Mouse (Mus musculus): ENCODE results near the gene Ltb. TPM values are rescaled to one million over a fixed set of nuclear protein-coding genes. Genes with fewer than 3 reads are reported as not detected.
"Not testable (repeated sequence)": the region's sequence is repeated elsewhere in the genome, so short reads cannot be mapped to it uniquely, and the experiment has no call there.

The Ltb gene
- polyA plus RNA-seq, 1 experiment from 2014 or later, result 0.22 TPM

- Histone ChIP-seq H3K4me1 (replicated peaks) (no peaks in the 10 kb centered on the region), H3K4me3 (no peak within 1 kb of the TSS), H3K27me3 (no peaks in the 10 kb centered on the region), H3K9ac (no peak within 1 kb of the TSS), H3K4me2 (no peak within 1 kb of the TSS), H3K27ac (replicated peaks) (no peak within 1 kb of the TSS), H3K9me3 (no peaks in the 10 kb centered on the region), H3K36me3 (peaks cover 42% of the 10 kb centered on the region)
- no peak for ATAC-seq (ENCODE audit: low read depth)
- 81% methylated on average over 28 of the region's 28 CpGs for WGBS
Measured at GRCm38 (mm10) chr17:35220156-35220952, 26.1 kb downstream of the Ltb start, which contains the start of gene Gm16181. Gene Gm16181, plus strand, starts transcription at chr17:35220834.

DNA sequence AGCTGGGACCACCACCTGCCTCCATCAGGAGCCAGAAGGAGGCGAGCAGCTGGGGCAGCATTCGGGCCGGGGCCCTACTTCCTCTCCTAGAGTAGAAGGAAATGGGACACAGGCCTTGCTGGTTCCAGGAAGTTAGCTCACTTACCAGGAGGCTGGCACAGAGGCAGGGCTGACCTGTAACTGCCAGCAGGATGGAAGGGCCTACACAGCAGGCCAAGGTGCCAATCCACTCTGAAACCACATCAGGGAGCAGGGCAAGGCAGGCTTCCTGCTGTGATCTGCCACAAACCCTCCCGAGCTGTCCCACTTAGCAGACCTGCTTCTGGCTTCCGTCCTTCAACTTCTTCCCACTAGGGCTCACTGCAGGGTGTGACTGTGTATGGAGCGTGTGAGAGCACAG lies 28.1 kb downstream of the Ltb start:
- Histone ChIP-seq H3K27me3 (no peaks in the 10 kb centered on the region), H3K4me2 (no peak overlapping the region), H3K27ac (replicated peaks) (no peak overlapping the region), H3K4me1 (replicated peaks) (no peaks in the 10 kb centered on the region), H3K36me3 (peaks cover 52% of the 10 kb centered on the region), H3K4me3 (no peak overlapping the region), H3K9me3 (no peaks in the 10 kb centered on the region), H3K9ac (no peak overlapping the region)
- ATAC-seq (ENCODE audit: low read depth), result no peak
- 78% methylated on average over 6 of the region's 6 CpGs for WGBS

DNA sequence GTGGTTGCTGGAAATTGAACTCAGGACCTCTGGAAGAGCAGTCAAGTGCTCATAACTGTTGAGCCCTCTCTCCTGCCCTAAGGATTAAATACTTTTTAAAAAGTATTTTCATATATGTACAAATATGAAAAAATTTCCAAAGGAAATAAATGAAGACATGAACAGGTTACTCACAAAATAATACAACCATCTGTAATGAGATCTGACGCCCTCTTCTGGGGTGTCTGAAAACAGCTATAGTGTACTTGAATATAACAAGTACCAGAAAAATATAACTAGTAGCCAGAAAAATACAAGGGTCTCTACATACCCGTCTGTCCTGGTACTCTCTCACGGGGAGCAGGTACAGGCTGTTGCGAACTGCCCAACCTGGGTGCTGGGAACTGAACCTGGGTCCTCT lies 30.4 kb downstream of the Ltb start:
- WGBS, result 91% methylated on average over 4 of the region's 4 CpGs
- H3K36me3 ChIP-seq, result peaks cover 70% of the 10 kb centered on the region
- no peaks in the 10 kb centered on the region for H3K4me1 ChIP-seq (replicated peaks)
- no peaks in the 10 kb centered on the region for H3K9me3 ChIP-seq
- H3K27me3 ChIP-seq, result no peaks in the 10 kb centered on the region
- ATAC-seq (ENCODE audit: low read depth), result no peak
- no peak overlapping the region for H3K4me3 ChIP-seq
- H3K4me2 ChIP-seq, result no peak overlapping the region
- H3K27ac ChIP-seq (replicated peaks), result no peak overlapping the region
- H3K9ac ChIP-seq, result no peak overlapping the region

DNA sequence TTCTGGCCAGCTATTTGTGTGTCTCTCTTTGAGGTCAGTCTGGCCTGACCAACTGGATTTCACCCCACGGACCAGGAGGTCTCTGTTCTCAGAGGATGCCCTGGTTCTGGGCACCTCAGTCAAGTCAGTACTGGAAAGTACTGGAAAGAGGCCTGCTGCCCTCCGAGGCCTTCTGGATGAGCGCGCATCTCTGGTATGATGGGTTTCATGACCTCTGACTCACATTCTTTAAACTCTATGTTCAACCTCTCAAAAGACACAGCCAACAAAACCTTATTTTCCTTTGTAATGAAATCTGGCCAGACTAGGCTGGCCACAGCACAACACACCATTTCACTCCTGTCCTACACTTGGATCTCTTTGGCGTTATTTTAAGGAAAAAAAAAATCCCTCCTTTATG lies 31.2 kb downstream of the Ltb start:
- WGBS, result 95% methylated on average over 5 of the region's 5 CpGs
- Histone ChIP-seq H3K4me1 (replicated peaks) (no peaks in the 10 kb centered on the region), H3K36me3 (peaks cover 70% of the 10 kb centered on the region), H3K4me2 (no peak overlapping the region), H3K4me3 (no peak overlapping the region), H3K9ac (no peak overlapping the region), H3K9me3 (no peaks in the 10 kb centered on the region), H3K27me3 (no peaks in the 10 kb centered on the region), H3K27ac (replicated peaks) (no peak overlapping the region)
- ATAC-seq (ENCODE audit: low read depth), result no peak

GRCm38 (mm10) chr17:35226561-35227046 lies 32.4 kb downstream of the Ltb start:
- Histone ChIP-seq H3K4me3 (no peak overlapping the region), H3K27ac (replicated peaks) (no peak overlapping the region), H3K27me3 (no peaks in the 10 kb centered on the region), H3K4me2 (no peak overlapping the region), H3K9me3 (no peaks in the 10 kb centered on the region), H3K9ac (no peak overlapping the region), H3K4me1 (replicated peaks) (peaks cover under 1% of the 10 kb centered on the region; the same call in 1 of the 2 replicates), H3K36me3 (peaks cover 71% of the 10 kb centered on the region)
- 91% methylated on average over 14 of the region's 14 CpGs for WGBS
- ATAC-seq (ENCODE audit: low read depth), result no peak

DNA sequence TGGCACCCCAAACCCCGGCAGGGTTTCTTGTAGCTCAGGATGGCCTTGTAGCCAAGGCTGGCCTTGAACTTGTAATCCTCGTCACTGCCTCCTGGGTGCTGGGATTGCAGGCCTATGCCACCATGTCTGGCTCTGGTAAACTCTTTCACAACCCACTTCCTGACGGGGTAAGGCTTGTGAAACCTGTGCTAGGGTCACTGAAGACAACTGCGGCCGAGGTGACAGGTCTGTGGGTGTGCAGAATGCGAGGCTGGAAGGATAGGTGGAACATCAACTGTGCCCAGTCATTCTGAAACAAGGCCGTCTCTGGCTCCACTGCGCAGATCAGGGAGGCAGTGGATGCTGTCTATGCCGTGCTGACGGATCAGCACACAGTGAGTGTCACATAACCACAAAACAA lies 36.8 kb downstream of the Ltb start:
- Histone ChIP-seq H3K9me3 (no peaks in the 10 kb centered on the region), H3K9ac (peak overlapping the region; percentile 42; the same call in 1 of the 2 replicates), H3K36me3 (peaks cover 52% of the 10 kb centered on the region), H3K4me1 (replicated peaks) (peaks cover 31% of the 10 kb centered on the region), H3K4me3 (no peak overlapping the region), H3K27ac (replicated peaks) (no peak overlapping the region), H3K4me2 (no peak overlapping the region), H3K27me3 (no peaks in the 10 kb centered on the region)
- WGBS, result 95% methylated on average over 10 of the region's 10 CpGs
- ATAC-seq (ENCODE audit: low read depth), result no peak

DNA sequence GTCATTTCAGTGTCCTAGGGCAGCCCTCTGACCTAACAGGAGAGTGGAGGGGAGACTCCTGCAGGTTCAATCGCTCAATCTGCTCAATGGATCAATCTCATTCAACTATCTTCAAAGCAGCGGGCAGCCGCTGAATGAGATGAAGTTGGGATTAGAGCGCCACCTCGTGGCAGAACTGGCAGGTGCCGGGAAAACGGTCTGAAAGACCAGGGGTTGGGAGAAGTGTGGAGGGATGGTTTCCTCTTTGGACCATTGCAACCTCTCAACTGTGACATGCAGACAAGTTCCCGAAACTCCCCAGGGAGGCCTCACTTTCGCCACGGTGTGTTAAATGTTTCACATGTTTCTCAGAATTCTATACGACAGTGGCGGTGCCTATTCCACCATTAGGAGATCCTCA lies 37.8 kb downstream of the Ltb start:
- Histone ChIP-seq H3K4me2 (0 out of 2 replicates have a peak overlapping the region, but pooled peaks have one; percentile 4), H3K9ac (peak overlapping the region; percentile 42), H3K9me3 (no peaks in the 10 kb centered on the region), H3K4me3 (no peak overlapping the region), H3K4me1 (replicated peaks) (peaks cover 38% of the 10 kb centered on the region), H3K27ac (replicated peaks) (no peak overlapping the region), H3K36me3 (peaks cover 46% of the 10 kb centered on the region), H3K27me3 (no peaks in the 10 kb centered on the region)
- WGBS, result 12% methylated on average over 12 of the region's 12 CpGs
- ATAC-seq (ENCODE audit: low read depth), result no peak

DNA sequence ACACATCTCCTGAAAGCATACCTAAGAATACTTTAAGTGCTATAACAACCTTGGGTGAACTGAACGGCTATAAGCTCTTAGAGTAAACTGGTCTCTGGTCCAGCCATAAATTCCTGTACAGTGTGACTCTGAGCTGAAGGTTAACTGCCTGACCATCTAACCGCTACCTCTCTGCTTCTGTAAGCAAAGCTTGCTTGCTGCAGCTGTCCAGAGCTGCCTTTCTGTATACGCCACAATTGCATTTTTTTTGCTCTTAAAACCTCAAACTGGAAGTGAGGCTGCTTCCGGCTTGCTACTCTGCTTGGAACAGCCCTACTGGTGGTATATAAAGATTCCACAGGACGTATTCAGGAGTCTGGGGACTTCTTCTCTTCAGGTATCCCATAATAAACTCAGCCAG lies 38.4 kb downstream of the Ltb start:
- Histone ChIP-seq H3K4me1 (replicated peaks) (peaks cover 44% of the 10 kb centered on the region), H3K9me3 (no peaks in the 10 kb centered on the region), H3K9ac (peak overlapping the region; percentile 31; the same call in 1 of the 2 replicates), H3K27me3 (no peaks in the 10 kb centered on the region), H3K36me3 (peaks cover 40% of the 10 kb centered on the region), H3K4me2 (no peak overlapping the region), H3K27ac (replicated peaks) (no peak overlapping the region), H3K4me3 (no peak overlapping the region)
- ATAC-seq (ENCODE audit: low read depth), result no peak
- WGBS, result 89% methylated on average over 5 of the region's 5 CpGs

- 80% methylated on average over 18 of the region's 18 CpGs for WGBS
- H3K27me3 ChIP-seq, result no peaks in the 10 kb centered on the region
- peak within 1 kb of the TSS; percentile 97 for H3K4me2 ChIP-seq
- peak within 1 kb of the TSS; percentile 95; the same call in 1 of the 2 replicates for H3K27ac ChIP-seq (replicated peaks)
- peak within 1 kb of the TSS; percentile 77 for H3K9ac ChIP-seq
- peaks cover 33% of the 10 kb centered on the region for H3K36me3 ChIP-seq
- peak within 1 kb of the TSS; percentile 53 for H3K4me3 ChIP-seq
- H3K4me1 ChIP-seq (replicated peaks), result peaks cover 44% of the 10 kb centered on the region
- no peak for ATAC-seq (ENCODE audit: low read depth)
- no peaks in the 10 kb centered on the region for H3K9me3 ChIP-seq
Measured at GRCm38 (mm10) chr17:35233114-35233980, 39.1 kb downstream of the Ltb start, which contains the start of gene Atp6v1g2. Gene Atp6v1g2, plus strand, starts transcription at chr17:35233660.

DNA sequence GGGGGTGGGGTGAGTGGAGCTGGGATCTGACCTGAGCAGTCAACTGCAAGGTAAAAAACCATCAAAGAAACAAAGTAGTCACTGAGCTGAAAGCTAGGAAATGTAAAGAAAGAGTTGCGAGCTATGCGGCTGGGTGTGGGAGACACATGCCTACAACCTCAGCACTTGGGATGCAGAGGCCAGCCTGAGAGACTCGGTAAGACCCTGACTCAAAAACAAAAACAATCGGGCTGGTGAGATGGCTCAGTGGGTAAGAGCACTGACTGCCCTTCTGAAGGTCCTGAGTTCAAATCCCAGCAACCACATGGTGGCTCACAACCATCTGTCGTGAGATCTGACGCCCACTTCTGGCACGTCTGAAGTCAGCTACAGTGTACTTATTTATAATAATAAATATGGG lies 39.9 kb downstream of the Ltb start:
- H3K9me3 ChIP-seq; H3K27ac ChIP-seq (replicated peaks); ATAC-seq (ENCODE audit: low read depth); H3K27me3 ChIP-seq: not testable (repeated sequence)
- peaks cover 26% of the 10 kb centered on the region for H3K36me3 ChIP-seq
- peak overlapping the region; percentile 77; the same call in 1 of the 2 replicates for H3K9ac ChIP-seq
- H3K4me3 ChIP-seq, result 0 out of 2 replicates have a peak overlapping the region, but pooled peaks have one; percentile 53
- H3K4me1 ChIP-seq (replicated peaks), result peaks cover 44% of the 10 kb centered on the region
- 90% methylated on average over 7 of the region's 7 CpGs for WGBS
- peak overlapping the region; percentile 97 for H3K4me2 ChIP-seq

DNA sequence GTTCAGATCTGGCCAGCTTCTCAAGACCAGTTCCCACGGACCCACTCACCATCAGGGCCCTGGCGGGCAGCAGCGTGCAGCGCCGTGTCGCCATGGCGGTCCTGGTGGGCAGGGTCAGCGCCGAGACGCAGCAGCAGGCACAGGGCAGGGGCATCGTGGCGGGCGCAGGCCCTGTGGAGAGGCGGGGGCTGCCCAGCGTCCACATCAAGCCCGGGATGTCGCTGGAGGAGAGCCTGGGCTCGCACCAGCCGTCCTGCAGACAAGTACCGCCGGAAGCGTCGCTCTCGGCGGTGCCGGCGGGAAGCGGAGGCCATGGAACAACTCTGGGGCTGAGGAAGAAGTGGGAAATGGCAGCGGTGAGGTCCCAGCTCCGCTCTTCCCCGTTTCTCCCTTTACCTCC lies 40.7 kb downstream of the Ltb start:
- no peaks in the 10 kb centered on the region for H3K27me3 ChIP-seq
- peaks cover 18% of the 10 kb centered on the region for H3K36me3 ChIP-seq
- peak overlapping the region; percentile 77 for H3K9ac ChIP-seq
- H3K4me1 ChIP-seq (replicated peaks), result peaks cover 44% of the 10 kb centered on the region
- peak overlapping the region; percentile 97 for H3K4me2 ChIP-seq
- 7% methylated on average over 31 of the region's 31 CpGs for WGBS
- no peak for ATAC-seq (ENCODE audit: low read depth)
- peak overlapping the region; percentile 53 for H3K4me3 ChIP-seq
- H3K9me3 ChIP-seq, result no peaks in the 10 kb centered on the region
- peak overlapping the region; percentile 95 for H3K27ac ChIP-seq (replicated peaks)

Measured in neural tube, embryonic 13.5 days (tissue).